Mouse (Mus musculus): ENCODE data around the gene Atp5d. TPM values are rescaled to one million over a fixed set of nuclear protein-coding genes. Genes with fewer than 3 reads are reported as not detected.
A peak's percentile ranks its signal among the peaks of the same experiment; 100 is the strongest.

Atp5d gene
- total and polyA plus RNA-seq, 2 experiments from 2014 or later = 154 to 633 TPM

GRCm38 (mm10) chr10:80116927-80117691, 21.3 kb upstream of the Atp5d start:
- no peak for ATAC-seq
- H3K36me3 ChIP-seq (ENCODE audit: insufficient read depth) = peaks cover 8% of the 10 kb centered on the region; the same call in 1 of the 2 replicates
- no peak for DNase-seq
- no peak overlapping the region for H3K27ac ChIP-seq (ENCODE audit: low read depth, low read length)
- TF ChIP-seq CTCF (IDR thresholded peaks at IDR 0.05; ENCODE audit: low read depth) = peak; percentile 26; the same call in 1 of the 2 replicates
- H3K9ac ChIP-seq = peak overlapping the region; percentile 74
- peak overlapping the region; percentile 92 for H3K4me3 ChIP-seq (ENCODE audit: low read depth, low read length)
- H3K4me2 ChIP-seq (ENCODE audit: low read depth) = peak overlapping the region; percentile 74
- H3K9me3 ChIP-seq (ENCODE audit: low read length) = no peaks in the 10 kb centered on the region
- WGBS = 7% methylated on average over 30 of the region's 30 CpGs
- H3K27me3 ChIP-seq (ENCODE audit: insufficient read depth, low read length) = no peaks in the 10 kb centered on the region
- peaks cover 17% of the 10 kb centered on the region for H3K4me1 ChIP-seq (ENCODE audit: insufficient read depth)

GRCm38 (mm10) chr10:80117736-80118135, 20.7 kb upstream of the Atp5d start:
- Histone ChIP-seq H3K27ac (ENCODE audit: low read depth, low read length) (no peak overlapping the region), H3K4me1 (ENCODE audit: insufficient read depth) (peaks cover 17% of the 10 kb centered on the region), H3K4me2 (ENCODE audit: low read depth) (peak overlapping the region; percentile 74), H3K4me3 (ENCODE audit: low read depth, low read length) (peak overlapping the region; percentile 92), H3K9me3 (ENCODE audit: low read length) (no peaks in the 10 kb centered on the region), H3K36me3 (ENCODE audit: insufficient read depth) (peaks cover 8% of the 10 kb centered on the region; the same call in 1 of the 2 replicates), H3K9ac (peak overlapping the region; percentile 74), H3K27me3 (ENCODE audit: insufficient read depth, low read length) (no peaks in the 10 kb centered on the region)
- no peak for ATAC-seq
- TF ChIP-seq CTCF (IDR thresholded peaks at IDR 0.05; ENCODE audit: low read depth) = no peak
- no peak for DNase-seq
- WGBS = 40% methylated on average over 1 of the region's 1 CpGs

- no peak for ATAC-seq
- no peak overlapping the region for H3K27ac ChIP-seq (ENCODE audit: low read depth, low read length)
- 30% methylated on average over 6 of the region's 6 CpGs for WGBS
- peaks cover 8% of the 10 kb centered on the region; the same call in 1 of the 2 replicates for H3K36me3 ChIP-seq (ENCODE audit: insufficient read depth)
- H3K9me3 ChIP-seq (ENCODE audit: low read length) = no peaks in the 10 kb centered on the region
- H3K4me2 ChIP-seq (ENCODE audit: low read depth) = peak overlapping the region; percentile 74; the same call in 1 of the 2 replicates
- no peak for DNase-seq
- H3K27me3 ChIP-seq (ENCODE audit: insufficient read depth, low read length) = no peaks in the 10 kb centered on the region
- peaks cover 17% of the 10 kb centered on the region for H3K4me1 ChIP-seq (ENCODE audit: insufficient read depth)
- TF ChIP-seq CTCF (IDR thresholded peaks at IDR 0.05; ENCODE audit: low read depth) = no peak
- no peak overlapping the region for H3K4me3 ChIP-seq (ENCODE audit: low read depth, low read length)
- peak overlapping the region; percentile 22; the same call in 1 of the 2 replicates for H3K9ac ChIP-seq
Observed at GRCm38 (mm10) chr10:80118552-80118951, 19.9 kb upstream of the Atp5d start.

- H3K9me3 ChIP-seq (ENCODE audit: low read length) = no peaks in the 10 kb centered on the region
- ATAC-seq = no peak
- no peak overlapping the region for H3K9ac ChIP-seq
- H3K4me3 ChIP-seq (ENCODE audit: low read depth, low read length) = no peak overlapping the region
- H3K4me1 ChIP-seq (ENCODE audit: insufficient read depth) = peaks cover 17% of the 10 kb centered on the region
- no peaks in the 10 kb centered on the region for H3K27me3 ChIP-seq (ENCODE audit: insufficient read depth, low read length)
- TF ChIP-seq CTCF (IDR thresholded peaks at IDR 0.05; ENCODE audit: low read depth) = no peak
- WGBS = 46% methylated on average over 2 of the region's 2 CpGs
- H3K27ac ChIP-seq (ENCODE audit: low read depth, low read length) = no peak overlapping the region
- no peak for DNase-seq
- H3K36me3 ChIP-seq (ENCODE audit: insufficient read depth) = peaks cover 12% of the 10 kb centered on the region
- H3K4me2 ChIP-seq (ENCODE audit: low read depth) = no peak overlapping the region
Observed at GRCm38 (mm10) chr10:80120146-80120545, 18.3 kb upstream of the Atp5d start.

- Histone ChIP-seq H3K9me3 (ENCODE audit: low read length) (no peaks in the 10 kb centered on the region), H3K4me3 (ENCODE audit: low read depth, low read length) (no peak overlapping the region), H3K36me3 (ENCODE audit: insufficient read depth) (peaks cover 21% of the 10 kb centered on the region), H3K4me1 (ENCODE audit: insufficient read depth) (peaks cover 16% of the 10 kb centered on the region), H3K4me2 (ENCODE audit: low read depth) (no peak overlapping the region), H3K27ac (ENCODE audit: low read depth, low read length) (no peak overlapping the region), H3K9ac (no peak overlapping the region), H3K27me3 (ENCODE audit: insufficient read depth, low read length) (no peaks in the 10 kb centered on the region)
- DNase-seq = no peak
- 83% methylated on average over 2 of the region's 2 CpGs for WGBS
- TF ChIP-seq CTCF (IDR thresholded peaks at IDR 0.05; ENCODE audit: low read depth) = no peak
- ATAC-seq = no peak
Observed at GRCm38 (mm10) chr10:80121639-80122038, 16.8 kb upstream of the Atp5d start.

- Histone ChIP-seq H3K9me3 (ENCODE audit: low read length) (no peaks in the 10 kb centered on the region), H3K4me2 (ENCODE audit: low read depth) (no peak overlapping the region), H3K4me3 (ENCODE audit: low read depth, low read length) (no peak overlapping the region), H3K36me3 (ENCODE audit: insufficient read depth) (peaks cover 41% of the 10 kb centered on the region), H3K27me3 (ENCODE audit: insufficient read depth, low read length) (no peaks in the 10 kb centered on the region), H3K27ac (ENCODE audit: low read depth, low read length) (no peak overlapping the region), H3K4me1 (ENCODE audit: insufficient read depth) (no peaks in the 10 kb centered on the region), H3K9ac (no peak overlapping the region)
- WGBS = 88% methylated on average over 9 of the region's 9 CpGs
- no peak for ATAC-seq
- no peak for DNase-seq
- no peak for TF ChIP-seq CTCF (IDR thresholded peaks at IDR 0.05; ENCODE audit: low read depth)
Observed at GRCm38 (mm10) chr10:80123932-80124562, 14.4 kb upstream of the Atp5d start.

GRCm38 (mm10) chr10:80127920-80128319, 10.5 kb upstream of the Atp5d start:
- Histone ChIP-seq H3K4me1 (ENCODE audit: insufficient read depth) (no peaks in the 10 kb centered on the region), H3K27ac (ENCODE audit: low read depth, low read length) (no peak overlapping the region), H3K9me3 (ENCODE audit: low read length) (no peaks in the 10 kb centered on the region), H3K36me3 (ENCODE audit: insufficient read depth) (peaks cover 73% of the 10 kb centered on the region), H3K4me2 (ENCODE audit: low read depth) (no peak overlapping the region), H3K9ac (no peak overlapping the region), H3K4me3 (ENCODE audit: low read depth, low read length) (no peak overlapping the region), H3K27me3 (ENCODE audit: insufficient read depth, low read length) (no peaks in the 10 kb centered on the region)
- DNase-seq = no peak
- TF ChIP-seq CTCF (IDR thresholded peaks at IDR 0.05; ENCODE audit: low read depth) = no peak
- no peak for ATAC-seq
- WGBS = 94% methylated on average over 8 of the region's 8 CpGs
